9 mouse cellular contexts compared by ENCODE assay signal in genomic region chr1:74110932-74111695, GRCm38 (mm10). TPM values are rescaled to one million over a fixed set of nuclear protein-coding genes. Genes with fewer than 3 reads are reported as not detected.
DNase-seq lines count a peak whose midpoint lies in the region; ATAC-seq lines count a peak whose summit lies in the region.
"Had no signal": no experiment of that assay in that cellular context is flagged by ENCODE, and none has a peak within 500 bp of the region (broad histone marks: within the 10 kb centered on the region; RNA-seq: fewer than 3 reads in every experiment).

No protein-coding gene starts in this region.

- H3K9ac ChIP-seq in kidney, embryonic 15.5 days: no peak overlapping the region
- no peak overlapping the region for H3K9ac ChIP-seq in neural tube, embryonic 13.5 days

- peak; percentile 54 to 58 for DNase-seq in layer of hippocampus, postnatal 10 days (ENCODE audit: low spot score in 2 of 2)
- DNase-seq in layer of hippocampus, adult 8-10 months (ENCODE audit: low spot score in 2 of 2): no peak
- peak; percentile 57 for DNase-seq in fibroblast of lung, adult 2 months (ENCODE audit: low read depth)
- no peak for DNase-seq in right cerebral cortex, postnatal 14 days
- no peak for DNase-seq in layer of hippocampus, adult 11-12 months (ENCODE audit: low spot score)
- no peak for DNase-seq in layer of hippocampus, adult 18-20 months (ENCODE audit: low spot score in 2 of 2)

- H3K27me3 ChIP-seq in kidney, embryonic 15.5 days: no peaks in the 10 kb centered on the region
- H3K27me3 ChIP-seq in neural tube, embryonic 13.5 days: no peaks in the 10 kb centered on the region

- no peaks in the 10 kb centered on the region for H3K9me3 ChIP-seq in kidney, embryonic 15.5 days (replicated peaks)
- no peaks in the 10 kb centered on the region for H3K9me3 ChIP-seq in neural tube, embryonic 13.5 days

- H3K4me2 ChIP-seq in kidney, embryonic 15.5 days: 0 out of 2 replicates have a peak overlapping the region, but pooled peaks have one; percentile 22
- peak overlapping the region; percentile 21 for H3K4me2 ChIP-seq in neural tube, embryonic 13.5 days

- no peaks in the 10 kb centered on the region for H3K36me3 ChIP-seq in kidney, embryonic 15.5 days
- no peaks in the 10 kb centered on the region for H3K36me3 ChIP-seq in neural tube, embryonic 13.5 days

- no peak overlapping the region for H3K4me3 ChIP-seq in kidney, embryonic 15.5 days (replicated peaks)
- H3K4me3 ChIP-seq in neural tube, embryonic 13.5 days: no peak overlapping the region

- peak overlapping the region; percentile 70 for H3K27ac ChIP-seq in kidney, embryonic 15.5 days
- H3K27ac ChIP-seq in neural tube, embryonic 13.5 days (replicated peaks): peak overlapping the region; percentile 75

- peak; percentile 65 for ATAC-seq in kidney, embryonic 15.5 days (replicated peaks; ENCODE audit: low FRiP score)
- peak; percentile 87 for ATAC-seq in neural tube, embryonic 13.5 days (ENCODE audit: low read depth)

- 21% methylated on average over 8 of the region's 8 CpGs for WGBS in kidney, embryonic 15.5 days
- WGBS in neural tube, embryonic 13.5 days: 5% methylated on average over 8 of the region's 8 CpGs

- peaks cover 48% of the 10 kb centered on the region for H3K4me1 ChIP-seq in kidney, embryonic 15.5 days
- H3K4me1 ChIP-seq in neural tube, embryonic 13.5 days (replicated peaks): peaks cover 63% of the 10 kb centered on the region

RNA-seq across cellular contexts. Expression of gene Tns1, which starts 13.1 kb away (rescaled TPM):
- 10 to 100 TPM; 35.2 to 35.3 TPM for total RNA-seq in layer of hippocampus, postnatal 10 days (2021)
- total RNA-seq in layer of hippocampus, adult 8-10 months (2022): 10 to 100 TPM; 44.4 to 54.8 (median 47.4) TPM
- 62.7 and 70.9 TPM in 2 replicates for polyA plus RNA-seq in kidney, embryonic 15.5 days (2015; fragmentation: Nextera tagmentation; extraction: Ambion mirVana)
- polyA plus RNA-seq in neural tube, embryonic 13.5 days (2015; fragmentation: Nextera tagmentation; extraction: Ambion mirVana): 15.8 and 17.0 TPM in 2 replicates
- total RNA-seq in layer of hippocampus, adult 18-20 months (2021): 10 to 100 TPM; 37.0 to 39.6 TPM
- total RNA-seq: MEL had no signal

RNA-seq across cellular contexts. Expression of gene Rufy4, which starts 14.2 kb away (rescaled TPM):
- total RNA-seq in layer of hippocampus, postnatal 10 days (2021): under 1 TPM in 1 of 2 experiments, not detected in 1; 0.21 TPM
- total RNA-seq in layer of hippocampus, adult 8-10 months (2022): under 1 TPM in 1 of 4 experiments, not detected in 3; 0.25 TPM
- polyA plus RNA-seq in kidney, embryonic 15.5 days (2015; fragmentation: Nextera tagmentation; extraction: Ambion mirVana): 0.17 and 0.40 TPM in 2 replicates
- polyA plus RNA-seq in neural tube, embryonic 13.5 days (2015; fragmentation: Nextera tagmentation; extraction: Ambion mirVana): 0.14 TPM in 1 of 2 replicates, not detected in the other
- total RNA-seq in layer of hippocampus, adult 18-20 months (2021): not detected

RNA-seq across cellular contexts. Expression of gene Cxcr2, which starts 42.7 kb away (rescaled TPM):
- under 1 TPM; 0.13 to 0.25 TPM for total RNA-seq in layer of hippocampus, postnatal 10 days (2021)
- not detected for total RNA-seq in layer of hippocampus, adult 8-10 months (2022)
- polyA plus RNA-seq in kidney, embryonic 15.5 days (2015; fragmentation: Nextera tagmentation; extraction: Ambion mirVana): 0.12 and 0.16 TPM in 2 replicates
- polyA plus RNA-seq in neural tube, embryonic 13.5 days (2015; fragmentation: Nextera tagmentation; extraction: Ambion mirVana): 0.12 and 0.15 TPM in 2 replicates
- not detected for total RNA-seq in layer of hippocampus, adult 18-20 months (2021)

Comparison
In these comparisons a context has a peak if more than half of its experiments do, and no peak if none do; other contexts are left out.
1. DNase-seq: peak in layer of hippocampus, postnatal 10 days (2 of 2) and fibroblast of lung, adult 2 months (single experiment); none in layer of hippocampus, adult 8-10 months (0 of 2), right cerebral cortex, postnatal 14 days (single experiment), layer of hippocampus, adult 11-12 months (single experiment) and layer of hippocampus, adult 18-20 months (0 of 2).